Mouse (Mus musculus) myocyte (in vitro differentiated cells): Measurements from ENCODE around the gene Lpp. TPM values are rescaled to one million over a fixed set of nuclear protein-coding genes. Genes with fewer than 3 reads are reported as not detected.

Experiments used
- H3K27me3 ChIP-seq: one replicate; pipeline ENCODE4 v1.6.1; 2011; ENCODE audit not compliant: control insufficient read depth, insufficient read depth, insufficient read length
- H3K36me3 ChIP-seq: one replicate; pipeline ENCODE4 v1.6.1; 2011; ENCODE audit not compliant: control insufficient read depth, insufficient read depth
- H3K4me2 ChIP-seq: one replicate; pipeline ENCODE4 v1.6.1; 2011; ENCODE audit warnings: low read depth, control low read depth
- H3K4me3 ChIP-seq: one replicate; pipeline ENCODE4 v1.5.1; 2011; ENCODE audit warnings: mild to moderate bottlenecking, control low read depth, moderate library complexity
- H3K79me2 ChIP-seq: one replicate; pipeline ENCODE4 v1.6.1; 2011; ENCODE audit not compliant: control insufficient read depth, insufficient read depth
- H3ac ChIP-seq: one replicate; pipeline ENCODE4 v1.6.1; 2011; ENCODE audit not compliant: control insufficient read depth, insufficient read length
- CEBPB ChIP-seq: IDR thresholded peaks from 2 replicates; pipeline ENCODE4 v1.6.1; 2011; ENCODE audit warnings: mild to moderate bottlenecking, moderate library complexity; ENCODE audit not compliant: poor library complexity, insufficient read depth, severe bottlenecking
- E2F4 ChIP-seq: IDR thresholded peaks from one replicate; pipeline ENCODE4 v1.6.1; 2011; ENCODE audit warnings: mild to moderate bottlenecking, control low read depth, moderate library complexity; ENCODE audit not compliant: insufficient read depth
- MAX ChIP-seq: IDR thresholded peaks from one replicate; pipeline ENCODE4 v1.6.1; 2011; ENCODE audit warnings: low read depth, mild to moderate bottlenecking, control low read depth
- MYOD1 ChIP-seq, 3 experiments: IDR thresholded peaks; one replicate each; pipeline ENCODE4 v1.6.1; 2011; ENCODE audit warnings: control low read depth in 2 of 3, low read depth in 2 of 3, mild to moderate bottlenecking in 2 of 3, moderate library complexity in 1 of 3; ENCODE audit not compliant: insufficient read length in 2 of 3, control insufficient read depth in 1 of 3
- MYOG ChIP-seq, 3 experiments: IDR thresholded peaks; one replicate each; pipeline ENCODE4 v1.6.1; 2011; ENCODE audit warnings: control low read depth in 2 of 3, low read depth in 2 of 3, mild to moderate bottlenecking in 2 of 3; ENCODE audit not compliant: insufficient read length in 2 of 3, control insufficient read depth in 1 of 3, insufficient read depth in 1 of 3
- POLR2A ChIP-seq: IDR thresholded peaks from one replicate; pipeline ENCODE4 v1.6.1; 2011; ENCODE audit warnings: low read depth, mild to moderate bottlenecking, control low read depth, moderate library complexity; ENCODE audit not compliant: insufficient read length
- POLR2AphosphoS2 ChIP-seq: IDR thresholded peaks from one replicate; pipeline ENCODE4 v1.6.1; 2011; ENCODE audit warnings: low read depth, control low read depth; ENCODE audit not compliant: insufficient read length
- REST ChIP-seq: IDR thresholded peaks from one replicate; pipeline ENCODE4 v1.6.1; 2011; ENCODE audit warnings: mild to moderate bottlenecking, control low read depth, moderate library complexity; ENCODE audit not compliant: insufficient read depth, insufficient read length
- SRF ChIP-seq: IDR thresholded peaks from one replicate; pipeline ENCODE4 v1.6.1; 2011; ENCODE audit warnings: low read depth; ENCODE audit not compliant: control insufficient read depth, insufficient read length
- TCF12 ChIP-seq: IDR thresholded peaks from one replicate; pipeline ENCODE4 v1.6.1; 2011; ENCODE audit warnings: mild to moderate bottlenecking, control low read depth; ENCODE audit not compliant: poor library complexity, insufficient read depth, severe bottlenecking
- TCF3 ChIP-seq: IDR thresholded peaks from one replicate; pipeline ENCODE4 v1.6.1; 2011; ENCODE audit warnings: low read depth, control low read depth; ENCODE audit not compliant: insufficient read length
- USF1 ChIP-seq: IDR thresholded peaks from one replicate; pipeline ENCODE4 v1.6.1; 2011; ENCODE audit warnings: low read depth, mild to moderate bottlenecking, control low read depth, moderate library complexity
- polyA plus RNA-seq: library from polyadenylated mRNA; unstranded; fragments of >200 nt; fragmentation: generic; extraction: Trizol; gene quantifications from one replicate; pipeline ENCODE4 v1.2.1, GENCODE M21; 2012; ENCODE audit warnings: missing spikeins

Gene Lpp
- polyA plus RNA-seq, 1 experiment, result 4.8 TPM

- TF ChIP-seq REST, result no peak
- no peak for TF ChIP-seq MYOD1 (IDR thresholded peaks at IDR 0.05; ENCODE audit: control insufficient read depth in 1 of 3, insufficient read length in 2 of 3, low read depth in 2 of 3)
- TF ChIP-seq SRF, result no peak
- TF ChIP-seq USF1, result no peak
- no peak for TF ChIP-seq POLR2AphosphoS2
- TF ChIP-seq CEBPB, result no peak
- no peak for TF ChIP-seq MAX
- no peak for TF ChIP-seq TCF12
- TF ChIP-seq MYOG (IDR thresholded peaks at IDR 0.05; ENCODE audit: control insufficient read depth in 1 of 3, insufficient read depth in 1 of 3, insufficient read length in 2 of 3, low read depth in 2 of 3), result no peak
- TF ChIP-seq TCF3, result no peak
- TF ChIP-seq POLR2A, result no peak
- no peak for TF ChIP-seq E2F4
- H3K79me2 ChIP-seq, result peaks cover 69% of the 10 kb centered on the region
- H3K4me2 ChIP-seq, result peak overlapping the region; percentile 70
- no peaks in the 10 kb centered on the region for H3K27me3 ChIP-seq
- H3K4me3 ChIP-seq, result no peak overlapping the region
- no peaks in the 10 kb centered on the region for H3K36me3 ChIP-seq
- no peak overlapping the region for H3ac ChIP-seq
These were observed 56.5 kb downstream of the Lpp start for GRCm38 (mm10) chr16:24449806-24450205.

- Histone ChIP-seq H3K4me3 (no peak overlapping the region), H3K4me2 (peak overlapping the region; percentile 7)
- TF ChIP-seq TCF3 (no peak), POLR2A (no peak), USF1 (no peak), CEBPB (no peak), POLR2AphosphoS2 (no peak), SRF (no peak), MAX (no peak), MYOG (IDR thresholded peaks at IDR 0.05; ENCODE audit: control insufficient read depth in 1 of 3, insufficient read depth in 1 of 3, insufficient read length in 2 of 3, low read depth in 2 of 3) (no peak), MYOD1 (IDR thresholded peaks at IDR 0.05; ENCODE audit: control insufficient read depth in 1 of 3, insufficient read length in 2 of 3, low read depth in 2 of 3) (no peak), E2F4 (no peak), TCF12 (no peak), REST (no peak)
These were observed 56.9 kb downstream of the Lpp start for GRCm38 (mm10) chr16:24450256-24450655.

GRCm38 (mm10) chr16:24451123-24451522, 57.8 kb downstream of the Lpp start:
- no peak overlapping the region for H3K4me2 ChIP-seq
- H3K79me2 ChIP-seq, result peaks cover 82% of the 10 kb centered on the region
- no peak overlapping the region for H3K4me3 ChIP-seq
- no peak for TF ChIP-seq CEBPB
- no peak for TF ChIP-seq E2F4
- TF ChIP-seq USF1, result no peak
- TF ChIP-seq MYOG (IDR thresholded peaks at IDR 0.05; ENCODE audit: control insufficient read depth in 1 of 3, insufficient read depth in 1 of 3, insufficient read length in 2 of 3, low read depth in 2 of 3), result no peak
- no peak for TF ChIP-seq TCF3
- no peak for TF ChIP-seq MAX
- TF ChIP-seq MYOD1 (IDR thresholded peaks at IDR 0.05; ENCODE audit: control insufficient read depth in 1 of 3, insufficient read length in 2 of 3, low read depth in 2 of 3), result no peak
- H3K27me3 ChIP-seq, result no peaks in the 10 kb centered on the region
- H3K36me3 ChIP-seq, result no peaks in the 10 kb centered on the region
- no peak overlapping the region for H3ac ChIP-seq

More at GRCm38 (mm10) chr16:24450256-24450655, 56.9 kb downstream of the Lpp start:
- Histone ChIP-seq H3K27me3 (no peaks in the 10 kb centered on the region), H3ac (no peak overlapping the region), H3K79me2 (peaks cover 73% of the 10 kb centered on the region), H3K36me3 (no peaks in the 10 kb centered on the region)

GRCm38 (mm10) chr16:24453536-24453935, 60.2 kb downstream of the Lpp start:
- TF ChIP-seq E2F4 (no peak), MAX (no peak), MYOD1 (IDR thresholded peaks at IDR 0.05; ENCODE audit: control insufficient read depth in 1 of 3, insufficient read length in 2 of 3, low read depth in 2 of 3) (no peak), POLR2AphosphoS2 (no peak), TCF12 (no peak), REST (no peak), SRF (no peak), CEBPB (no peak), TCF3 (no peak), USF1 (no peak)
- Histone ChIP-seq H3K79me2 (peaks cover 78% of the 10 kb centered on the region), H3K36me3 (peaks cover 10% of the 10 kb centered on the region), H3K4me3 (no peak overlapping the region), H3K4me2 (no peak overlapping the region), H3K27me3 (no peaks in the 10 kb centered on the region), H3ac (no peak overlapping the region)

- no peak for TF ChIP-seq TCF12
- TF ChIP-seq SRF, result no peak
- Histone ChIP-seq H3K27me3 (no peaks in the 10 kb centered on the region), H3K4me2 (peak overlapping the region; percentile 46), H3ac (no peak overlapping the region), H3K4me3 (no peak overlapping the region), H3K79me2 (peaks cover 71% of the 10 kb centered on the region), H3K36me3 (peaks cover 14% of the 10 kb centered on the region)
These were observed 61.2 kb downstream of the Lpp start for GRCm38 (mm10) chr16:24454493-24454892.
